Mouse (Mus musculus) gastrocnemius, postnatal 25 days (tissue): ENCODE results near the gene Shox2. TPM values are rescaled to one million over a fixed set of nuclear protein-coding genes. Genes with fewer than 3 reads are reported as not detected.

Experiments
- DNase-seq: peaks from one replicate; pipeline ENCODE4 v3.0.0; 2022
- total RNA-seq, 2 experiments: library from RNA; stranded (reverse); gene quantifications; 1 replicate in 1 of 2; 2 replicates in 1 of 2; pipeline ENCODE4 v1.2.3; 2021

Gene Shox2
- total RNA-seq, 2 experiments from 2014 or later, result 1.7 to 4.9 TPM

DNA sequence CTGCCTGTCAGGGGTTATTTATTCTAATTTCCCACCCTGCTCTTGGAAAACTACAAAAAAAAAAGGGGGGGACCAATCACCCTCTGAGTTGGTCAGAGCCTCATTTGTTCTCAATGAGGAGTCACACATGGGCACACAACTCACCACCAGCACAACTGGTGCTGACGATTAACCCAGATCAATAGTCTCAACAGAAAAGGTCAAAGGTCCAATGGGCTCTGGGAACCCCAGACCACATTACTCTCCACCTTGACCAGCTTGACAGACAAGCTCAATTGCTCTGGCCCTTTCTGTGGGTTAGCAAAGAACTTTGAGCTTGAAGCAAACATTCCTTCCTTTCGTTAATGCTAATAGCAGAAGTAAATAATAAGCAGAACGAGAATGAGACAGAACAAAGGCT, 16.7 kb downstream of the Shox2 start:
- no peak for DNase-seq

DNA sequence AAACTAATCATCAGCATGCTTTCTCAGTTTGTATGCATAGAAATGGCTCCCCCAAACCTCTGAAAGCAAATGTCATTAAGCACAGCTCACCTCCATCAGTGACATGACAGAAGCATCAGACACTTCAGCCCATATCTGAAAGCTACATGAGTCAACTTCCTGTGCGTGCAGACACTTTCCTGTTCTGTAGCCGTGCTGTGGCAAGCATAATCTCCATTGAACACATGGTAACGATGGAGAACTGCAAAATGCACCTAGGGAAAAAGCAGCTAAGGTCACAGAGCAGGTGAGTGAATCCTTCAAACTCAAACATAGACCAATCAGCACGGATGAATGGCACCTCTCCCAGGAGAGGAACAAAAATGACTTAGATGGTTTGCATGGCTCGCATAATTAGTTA, 21.6 kb downstream of the Shox2 start:
- DNase-seq, result no peak

- DNase-seq, result no peak
Observed at GRCm38 (mm10) chr3:66955126-66955525, 26.4 kb downstream of the Shox2 start.

DNA sequence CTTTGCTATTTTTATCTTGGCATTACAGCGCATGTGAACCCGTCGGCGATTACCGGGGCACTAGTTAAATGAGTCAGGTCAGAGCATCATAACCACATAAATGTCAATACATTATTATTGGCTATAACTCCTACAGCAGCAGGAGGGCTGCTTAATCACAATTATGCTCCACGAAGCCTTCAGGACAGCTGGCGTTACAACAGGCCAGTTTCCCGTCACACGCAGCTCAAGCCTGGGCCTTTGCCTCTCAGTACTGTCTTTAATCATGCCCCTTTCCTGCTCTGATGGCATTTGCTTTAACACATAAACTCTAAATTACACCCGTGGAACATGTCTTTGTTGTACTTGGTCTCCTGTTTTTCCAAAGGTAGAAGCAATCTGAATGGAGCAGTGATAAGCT, 41.9 kb downstream of the Shox2 start:
- DNase-seq, result no peak

DNA sequence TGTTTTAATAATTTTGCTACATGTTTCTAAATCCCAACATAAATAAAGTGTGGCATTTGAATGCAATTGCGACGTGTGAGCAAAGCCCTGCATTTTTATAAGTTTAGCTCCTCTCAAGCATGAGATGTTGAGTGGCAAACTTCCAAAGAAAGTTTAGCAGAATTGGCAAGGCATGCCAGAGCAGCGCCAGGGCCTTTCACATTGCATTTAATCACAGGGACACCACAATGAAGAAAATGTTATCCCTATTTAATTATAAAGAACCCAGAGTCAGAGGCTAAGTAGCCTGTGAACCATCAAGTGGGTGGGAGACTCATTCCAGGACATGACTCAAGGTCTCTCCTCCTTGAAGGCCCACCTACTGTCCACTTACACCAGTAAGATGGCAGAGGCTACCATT, 59.1 kb downstream of the Shox2 start:
- no peak for DNase-seq

Other genes with a start within 250 kb of the Shox2 start
- gene Rsrc1, start 381 bp downstream of the Shox2 start, total RNA-seq, result 10 to 100 TPM; 11.7 to 14.0 TPM